Mouse (Mus musculus) testis, adult 2 months (tissue): ENCODE data around the gene Hoxd10.

Experiments used
- CTCF ChIP-seq: fragments of 200-500 bp; IDR thresholded peaks from 2 replicates; pipeline ENCODE4 v1.5.1; 2012; ENCODE audit warnings: low read depth, mild to moderate bottlenecking, inconsistent platforms, low read length, moderate library complexity; ENCODE audit not compliant: control insufficient read depth, insufficient read depth, insufficient replicate concordance
- POLR2A ChIP-seq: fragments of 200-500 bp; IDR thresholded peaks from 2 replicates; pipeline ENCODE4 v1.6.1; 2012; ENCODE audit warnings: low read depth, mild to moderate bottlenecking, inconsistent platforms, low read length, moderate library complexity; ENCODE audit not compliant: control insufficient read depth

GRCm38 (mm10) chr2:74679596-74679971 is 12.1 kb upstream of the Hoxd10 start:
- TF ChIP-seq CTCF, result no peak
- TF ChIP-seq POLR2A, result no peak
